Mouse (Mus musculus): Measurements from ENCODE around the gene Antxr1. TPM values are rescaled to one million over a fixed set of nuclear protein-coding genes. Genes with fewer than 3 reads are reported as not detected.
"Not testable (repeated sequence)": the region's sequence is repeated elsewhere in the genome, so short reads cannot be mapped to it uniquely, and the experiment has no call there.

Antxr1 gene
- polyA plus RNA-seq, 1 experiment: 6.4 TPM

DNA sequence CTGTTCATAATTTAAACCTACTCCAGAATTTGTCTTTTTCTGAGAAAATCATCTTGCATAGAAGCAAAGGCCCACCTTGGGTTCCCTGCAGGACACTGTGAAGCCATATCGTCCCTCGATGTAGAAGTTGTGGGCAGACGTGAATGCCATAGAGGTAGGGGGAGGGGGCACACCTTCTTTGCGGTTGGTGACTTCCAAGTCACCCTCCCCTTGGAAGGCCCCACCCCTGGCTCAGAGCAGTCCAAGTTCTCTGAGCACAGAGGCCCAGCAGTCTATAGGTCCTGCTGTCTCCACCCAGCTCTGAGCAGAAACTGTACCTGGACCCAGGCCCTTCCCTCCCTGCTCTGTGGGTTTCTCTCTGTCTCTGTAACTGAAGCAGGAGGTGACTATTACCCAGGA is 233.7 kb downstream of the Antxr1 start:
- DNase-seq (ENCODE audit: low read depth): no peak

DNA sequence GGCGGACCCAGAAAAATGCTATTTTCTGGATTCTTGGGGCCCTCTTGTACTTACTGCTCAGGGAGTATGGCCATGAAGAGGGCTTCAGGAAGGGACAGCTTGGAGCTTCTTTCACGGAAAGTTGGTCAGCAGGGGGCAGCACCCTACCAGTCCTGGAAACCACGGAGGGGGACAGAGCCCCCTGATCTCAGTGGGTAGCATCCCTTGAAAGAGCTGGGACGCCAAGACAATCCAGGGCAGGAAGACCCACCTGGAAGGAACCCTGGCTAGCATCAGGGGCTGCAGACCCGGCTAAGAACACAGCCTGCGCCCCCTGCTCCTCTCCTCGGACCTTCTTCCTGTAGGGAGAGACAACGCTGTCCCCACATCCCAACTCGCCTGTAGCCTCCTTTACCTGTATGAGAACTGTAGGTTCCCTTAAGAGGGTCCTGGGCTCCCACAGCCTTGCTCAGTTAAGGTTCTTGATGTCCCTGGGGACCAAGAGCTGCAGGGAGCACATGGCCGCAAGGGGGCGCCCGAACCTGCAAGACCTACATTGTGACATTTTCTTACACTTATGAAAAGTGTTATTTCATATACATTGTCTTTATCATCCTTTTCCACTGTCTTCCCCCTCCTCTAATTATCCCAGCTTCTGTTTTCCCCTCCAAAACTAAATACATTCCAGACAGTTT is 234.2 kb downstream of the Antxr1 start:
- no peak for DNase-seq (ENCODE audit: low read depth)

DNA sequence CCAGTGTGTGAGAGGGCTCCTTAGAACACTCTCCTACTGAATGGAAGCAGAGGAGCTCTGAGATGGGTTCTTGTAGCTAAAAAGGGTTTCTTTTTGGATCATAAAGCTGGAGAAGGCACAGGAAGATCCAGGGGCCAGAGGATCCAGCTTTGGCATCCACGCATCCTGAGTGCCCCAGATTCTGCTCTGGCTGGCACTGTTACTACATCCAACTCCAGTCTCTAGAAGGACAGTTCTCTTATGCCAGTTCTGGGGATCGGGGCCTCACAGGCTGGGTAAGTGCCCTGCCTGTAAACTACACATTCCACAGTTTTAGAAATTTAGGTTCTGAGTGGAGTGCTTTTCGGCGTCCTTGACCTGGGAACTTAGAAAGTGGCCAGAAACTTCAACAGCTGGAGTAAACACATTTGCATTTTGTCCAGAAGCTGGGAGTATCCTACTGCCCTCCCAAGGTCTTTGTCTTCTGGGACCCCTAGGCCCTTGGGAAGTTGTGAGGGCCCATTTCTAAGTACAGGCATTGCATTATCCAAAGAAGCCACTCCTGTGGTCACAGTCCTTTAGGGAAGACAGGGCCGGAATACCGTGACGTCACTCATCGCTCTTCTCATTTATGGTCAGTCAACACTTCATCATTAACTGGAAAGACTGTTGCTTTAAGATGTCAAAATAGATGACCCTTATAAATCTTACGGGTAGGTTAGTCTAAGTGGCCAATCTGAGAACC is 235.2 kb downstream of the Antxr1 start:
- DNase-seq (ENCODE audit: low read depth): no peak

DNA sequence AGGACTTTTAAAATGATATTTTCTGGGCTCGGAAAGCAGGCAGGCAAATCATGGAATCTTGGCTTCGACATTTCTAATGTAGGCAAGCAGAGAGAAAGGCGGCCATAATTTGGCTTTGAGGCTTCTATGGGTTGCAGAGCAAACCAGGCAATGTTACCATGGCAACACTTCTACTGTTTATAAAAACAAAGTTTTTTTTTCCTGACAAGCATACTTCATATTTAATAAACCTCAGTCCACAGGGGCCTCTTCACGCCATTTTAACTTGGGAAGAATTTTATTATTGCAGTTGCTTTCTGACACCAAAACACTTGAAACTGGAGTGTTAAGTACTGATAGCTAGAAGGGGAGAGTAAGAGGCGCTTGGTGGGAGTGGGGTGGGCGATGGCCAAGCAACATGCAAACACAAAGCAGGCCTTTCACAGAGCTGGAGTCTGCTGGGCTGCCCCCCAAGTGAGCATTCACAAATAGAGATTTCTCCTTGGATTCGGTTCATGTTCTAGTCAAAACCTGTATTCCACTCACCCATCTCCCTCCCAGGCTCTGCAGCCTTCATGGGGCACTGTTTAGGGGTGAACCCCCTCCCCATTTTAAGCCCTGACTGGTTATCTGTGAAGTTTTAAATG is 235.8 kb downstream of the Antxr1 start:
- no peak for DNase-seq (ENCODE audit: low read depth)

DNA sequence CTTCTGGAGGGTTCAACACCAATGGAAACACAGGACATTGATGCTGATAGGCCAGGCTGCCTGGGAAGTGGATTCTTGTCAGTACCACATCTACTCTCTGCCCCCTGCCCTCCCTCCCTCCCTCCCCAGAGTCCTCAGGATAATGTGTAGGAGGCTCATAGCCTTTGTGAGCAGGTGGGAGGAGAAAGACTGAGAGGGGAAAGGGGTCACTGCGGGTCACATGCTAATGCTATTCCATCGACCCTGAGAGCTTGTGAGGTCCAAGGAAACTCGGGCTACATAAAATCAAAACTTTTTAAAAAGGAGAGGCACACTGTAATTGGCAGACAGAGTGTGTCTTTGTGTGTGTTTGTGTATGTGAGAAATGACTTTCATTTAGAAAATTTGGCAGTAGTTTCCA is 236.4 kb downstream of the Antxr1 start:
- no peak for DNase-seq (ENCODE audit: low read depth)

DNA sequence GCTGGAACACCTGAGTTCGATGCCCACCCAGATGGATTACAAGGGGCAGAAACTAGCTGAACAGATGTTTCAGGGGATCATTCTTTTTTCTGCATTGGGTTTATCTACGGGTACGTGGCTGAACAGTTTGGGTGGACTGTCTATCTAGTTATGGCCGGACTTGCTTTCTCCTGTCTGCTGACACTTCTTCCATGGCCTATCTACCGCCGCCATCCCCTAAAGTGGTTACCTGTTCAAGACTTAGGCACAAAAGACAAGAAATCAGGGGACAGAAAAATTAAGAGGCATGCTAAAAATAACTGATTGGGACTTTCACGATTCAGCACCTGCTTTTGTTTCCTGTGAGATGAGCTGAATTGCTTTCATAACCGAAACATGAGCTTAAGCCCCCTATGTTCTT is 242.0 kb downstream of the Antxr1 start:
- DNase-seq (ENCODE audit: low read depth): not testable (repeated sequence)

DNA sequence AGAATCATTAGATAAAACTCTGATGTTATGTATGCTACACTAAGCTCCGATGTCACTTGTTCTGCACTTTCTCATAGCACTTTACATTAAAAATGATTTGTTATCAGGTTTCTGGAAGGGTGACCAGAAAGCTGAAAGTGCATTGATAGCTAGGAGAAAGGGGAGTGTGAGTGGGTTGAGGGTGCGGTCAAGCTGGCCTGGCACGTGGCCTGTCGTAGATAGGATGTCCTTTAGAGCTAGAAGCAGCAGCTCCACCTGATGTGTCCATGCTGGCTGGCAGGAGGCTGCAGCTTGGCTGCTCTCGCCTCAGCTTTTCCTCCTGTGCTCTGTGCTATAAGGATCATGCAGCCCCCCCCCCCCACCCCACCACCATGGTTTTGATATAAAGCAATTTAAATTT is 243.1 kb downstream of the Antxr1 start:
- no peak for DNase-seq (ENCODE audit: low read depth)

DNA sequence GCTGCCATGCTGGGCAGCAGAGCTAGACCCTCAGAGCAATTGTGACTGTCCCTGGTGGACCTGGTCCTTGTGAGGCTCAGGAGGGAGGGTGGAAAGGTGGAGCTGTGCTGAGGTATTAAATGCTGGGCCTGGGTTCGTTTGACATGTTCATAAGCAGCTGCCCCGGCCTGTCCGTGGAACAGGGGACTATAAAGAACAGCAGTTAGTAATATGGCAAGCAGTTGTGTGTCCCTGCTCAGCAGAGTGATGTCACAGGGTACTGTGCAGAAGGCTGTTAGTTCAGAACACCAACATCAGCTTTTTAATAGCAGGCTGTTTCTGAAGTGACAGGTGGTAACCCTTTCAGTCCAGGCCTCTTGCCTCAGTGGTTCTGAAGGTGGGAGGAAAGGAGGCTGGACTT is 244.7 kb downstream of the Antxr1 start:
- no peak for DNase-seq (ENCODE audit: low read depth)

DNA sequence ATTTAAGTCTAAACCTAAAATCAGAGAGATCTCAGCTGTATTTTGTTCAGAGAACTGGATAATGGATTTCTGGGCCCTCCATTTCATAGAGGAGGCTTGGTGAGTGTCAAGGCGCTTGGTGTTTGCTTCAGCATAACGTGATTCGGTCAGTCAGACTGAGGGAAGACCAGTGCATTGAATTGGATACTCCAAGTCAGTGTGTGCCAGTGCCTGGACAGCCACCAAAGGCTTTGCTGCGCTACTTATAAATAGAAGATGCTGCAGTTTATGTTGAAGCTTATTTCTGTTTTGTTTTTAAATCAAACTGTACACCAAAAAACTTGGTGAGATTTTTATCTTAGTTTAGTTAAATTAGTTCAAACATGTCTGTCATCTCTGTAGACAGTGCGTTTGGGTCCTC is 247.3 kb downstream of the Antxr1 start:
- no peak for DNase-seq (ENCODE audit: low read depth)

DNA sequence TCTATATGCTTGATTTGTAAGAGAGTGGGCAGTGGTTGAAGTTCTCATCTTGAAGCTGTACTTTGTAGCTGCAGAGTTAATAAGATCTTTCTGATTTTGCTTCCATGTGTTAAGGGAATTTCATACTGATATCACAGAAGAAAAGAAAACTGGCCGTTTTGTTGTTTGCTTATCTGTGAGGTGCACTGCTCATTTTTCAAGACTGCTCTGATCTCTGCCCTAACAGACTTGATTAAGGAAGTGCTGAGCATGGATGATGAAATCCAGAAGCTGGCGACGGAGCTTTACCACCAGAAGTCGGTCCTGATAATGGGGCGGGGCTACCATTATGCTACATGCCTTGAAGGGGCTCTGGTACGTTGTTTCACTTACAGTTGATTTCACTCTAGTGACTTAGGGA is 250.6 kb downstream of the Antxr1 start:
- DNase-seq (ENCODE audit: low read depth): no peak

Other genes starting within 250 kb of the Antxr1 start
- 0.54 and 0.77 TPM in 2 replicates for gene D6Ertd527e, start 231.1 kb downstream of the Antxr1 start, polyA plus RNA-seq (2012; rRNA removed)
- gene Gkn1, start 15.1 kb upstream of the Antxr1 start, polyA plus RNA-seq (2012; rRNA removed): 0.32 TPM in 1 of 2 replicates, not detected in the other
- 0.24 TPM in 1 of 2 replicates, not detected in the other for gene Gkn2, start 37.5 kb upstream of the Antxr1 start, polyA plus RNA-seq (2012; rRNA removed)
- gene Gkn3, start 53.1 kb upstream of the Antxr1 start, polyA plus RNA-seq (2012; rRNA removed): 2.4 and 5.8 TPM in 2 replicates
- gene Bmp10, start 93.2 kb upstream of the Antxr1 start, polyA plus RNA-seq (2012; rRNA removed): not detected in 2 replicates
- 2.0 TPM in 2 replicates for gene Arhgap25, start 197.4 kb upstream of the Antxr1 start, polyA plus RNA-seq (2012; rRNA removed)